Mouse (Mus musculus) heart, adult 2 months (tissue): ENCODE measurements at regions not wholly inside any gene's neighbourhood (a gene's known extent, or its start where the extent isn't known, plus 50 kb on each side); places are given as distances from the start of the nearest gene placed in this dataset.
"Not testable (repeated sequence)": the region's sequence is repeated elsewhere in the genome, so short reads cannot be mapped to it uniquely, and the experiment has no call there.

ENCODE experiments used
- CTCF ChIP-seq: fragments of 200-600 bp; IDR thresholded peaks from 2 replicates; pipeline ENCODE4 v1.8.1; 2022; ENCODE audit warnings: antibody characterized with exemption, mild to moderate bottlenecking, moderate library complexity
- POLR2A ChIP-seq: fragments of 200-500 bp; IDR thresholded peaks from 2 replicates; pipeline ENCODE4 v1.6.1; 2011; ENCODE audit warnings: mild to moderate bottlenecking, low read depth, low read length, control low read depth; ENCODE audit not compliant: insufficient read depth

- TF ChIP-seq CTCF, POLR2A: not testable (repeated sequence)
These were observed 106.8 kb upstream of the Arid1b start for GRCm38 (mm10) chr17:4887331-4887730.
